Mouse (Mus musculus) hindbrain, embryonic 11.5 days (tissue): ENCODE results near the gene Fpgs. TPM values are rescaled to one million over a fixed set of nuclear protein-coding genes. Genes with fewer than 3 reads are reported as not detected.
A peak's percentile ranks its signal among the peaks of the same experiment; 100 is the strongest.

Experiments
- ATAC-seq: fragments of 200-750 bp; cut with Nextera tagmentation; 2 replicates; pipeline ENCODE4 v1.8.0; 2017; ENCODE audit warnings: mild to moderate bottlenecking, moderate TSS enrichment, moderate library complexity; ENCODE audit not compliant: low FRiP score
- DNase-seq: peaks from one replicate; pipeline ENCODE4 v3.0.0-alpha.2; 2015; ENCODE audit warnings: low spot score
- H3K27ac ChIP-seq: fragments of 300-500 bp; sonication (generic); 2 replicates; pipeline ENCODE4 v1.5.1; 2014; ENCODE audit warnings: mild to moderate bottlenecking, low read depth, low read length
- H3K27me3 ChIP-seq: fragments of 300-500 bp; sonication (generic); 2 replicates; pipeline ENCODE4 v1.6.1; 2014; ENCODE audit warnings: mild to moderate bottlenecking, low read length, moderate library complexity, mixed read lengths; ENCODE audit not compliant: control insufficient read depth, insufficient read depth
- H3K36me3 ChIP-seq: fragments of 300-500 bp; sonication (generic); 2 replicates; pipeline ENCODE4 v1.6.1; 2014; ENCODE audit warnings: mild to moderate bottlenecking, low read length, moderate library complexity, mixed read lengths; ENCODE audit not compliant: control insufficient read depth, insufficient read depth
- H3K4me1 ChIP-seq: fragments of 300-500 bp; sonication (generic); replicated peaks from 2 replicates; pipeline ENCODE4 v1.6.1; 2014; ENCODE audit warnings: low read length, mixed read lengths; ENCODE audit not compliant: control insufficient read depth, insufficient read depth
- H3K4me2 ChIP-seq: fragments of 300-500 bp; sonication (generic); replicated peaks from 2 replicates; pipeline ENCODE4 v1.6.1; 2014; ENCODE audit warnings: mild to moderate bottlenecking, low read depth, low read length
- H3K4me3 ChIP-seq: fragments of 300-500 bp; sonication (generic); 2 replicates; pipeline ENCODE4 v1.5.1; 2014; ENCODE audit warnings: low read depth, low read length
- H3K9ac ChIP-seq: fragments of 300-500 bp; sonication (generic); 2 replicates; pipeline ENCODE4 v1.6.1; 2014; ENCODE audit warnings: low read depth, low read length
- H3K9me3 ChIP-seq: fragments of 300-500 bp; sonication (generic); 2 replicates; pipeline ENCODE4 v1.6.1; 2016; ENCODE audit warnings: low read length; ENCODE audit not compliant: control insufficient read depth
- WGBS: fragments of 180-500 bp; shearing (Covaris S2); extraction: QIAGEN DNeasy Blood & Tissue Kit; methylation state at CpG from one replicate; pipeline ENCODE4 v1.1.7; 2014; 5-methylcytosine and 5-hydroxymethylcytosine counted together
- polyA plus RNA-seq: library from polyadenylated mRNA; unstranded; fragments of >200 nt; fragmentation: Nextera tagmentation; extraction: Ambion mirVana; gene quantifications from 2 replicates; pipeline ENCODE4 v1.2.1, GENCODE M21; 2014

Gene Fpgs
- polyA plus RNA-seq, 1 experiment from 2014 or later: 11.2 TPM

- DNase-seq: no peak
- WGBS: 84% methylated on average over 6 of the region's 6 CpGs
- H3K4me1 ChIP-seq: no peaks in the 10 kb centered on the region
- H3K27ac ChIP-seq: no peak overlapping the region
- no peak overlapping the region for H3K4me3 ChIP-seq
- H3K36me3 ChIP-seq: no peaks in the 10 kb centered on the region
- H3K4me2 ChIP-seq: no peak overlapping the region
- no peak for ATAC-seq
- H3K9ac ChIP-seq: no peak overlapping the region
- H3K9me3 ChIP-seq: no peaks in the 10 kb centered on the region
- H3K27me3 ChIP-seq: no peaks in the 10 kb centered on the region
Observed at GRCm38 (mm10) chr2:32699680-32700079, 4.3 kb downstream of the Fpgs start.

- Histone ChIP-seq H3K36me3 (no peaks in the 10 kb centered on the region), H3K4me1 (peaks cover 2% of the 10 kb centered on the region; the same call in 1 of the 2 replicates), H3K4me2 (peak overlapping the region; percentile 88; the same call in 1 of the 2 replicates), H3K9ac (0 out of 2 replicates have a peak overlapping the region, but pooled peaks have one; percentile 28), H3K27ac (no peak overlapping the region), H3K27me3 (no peaks in the 10 kb centered on the region), H3K4me3 (peak overlapping the region; percentile 68; the same call in 1 of the 2 replicates), H3K9me3 (no peaks in the 10 kb centered on the region)
- DNase-seq (no peak), ATAC-seq (no peak)
- WGBS: 91% methylated on average over 12 of the region's 12 CpGs
Observed at GRCm38 (mm10) chr2:32694691-32695090, 9.3 kb downstream of the Fpgs start.

- peaks cover 2% of the 10 kb centered on the region; the same call in 1 of the 2 replicates for H3K4me1 ChIP-seq
- H3K36me3 ChIP-seq: no peaks in the 10 kb centered on the region
- H3K27me3 ChIP-seq: no peaks in the 10 kb centered on the region
- peak overlapping the region; percentile 56 for H3K27ac ChIP-seq
- DNase-seq: peak; percentile 98
- under 1% methylated on average over 51 of the region's 51 CpGs for WGBS
- H3K4me3 ChIP-seq: peak overlapping the region; percentile 68
- peak overlapping the region; percentile 80 for H3K9ac ChIP-seq
- H3K4me2 ChIP-seq: peak overlapping the region; percentile 88
- H3K9me3 ChIP-seq: no peaks in the 10 kb centered on the region
- peak; percentile 98 for ATAC-seq
Observed at GRCm38 (mm10) chr2:32693823-32694411, 10.0 kb downstream of the Fpgs start.

DNA sequence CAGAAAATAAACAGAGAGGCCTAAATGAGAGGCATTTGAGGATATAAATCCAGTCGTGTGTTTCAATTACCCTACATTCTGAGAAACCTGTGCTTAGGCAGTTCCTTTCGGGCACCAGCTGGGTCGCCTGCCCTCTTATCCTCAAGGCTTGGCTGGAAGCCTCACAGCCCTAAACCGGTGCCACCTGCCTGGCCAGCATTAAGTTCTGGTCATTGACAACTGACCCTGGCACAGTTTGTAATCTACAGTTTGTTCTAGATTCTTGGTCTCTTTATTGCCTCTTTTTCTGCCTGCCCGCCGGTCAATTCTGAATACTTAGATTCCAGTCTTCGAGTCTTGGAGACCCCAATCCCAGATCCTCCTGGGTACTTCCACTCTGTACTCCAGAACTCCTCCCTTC, 10.7 kb downstream of the Fpgs start:
- H3K4me1 ChIP-seq: peaks cover 2% of the 10 kb centered on the region; the same call in 1 of the 2 replicates
- ATAC-seq: no peak
- WGBS: 30% methylated on average over 7 of the region's 7 CpGs
- peak overlapping the region; percentile 80 for H3K9ac ChIP-seq
- no peak for DNase-seq
- no peaks in the 10 kb centered on the region for H3K36me3 ChIP-seq
- H3K9me3 ChIP-seq: no peaks in the 10 kb centered on the region
- H3K4me2 ChIP-seq: peak overlapping the region; percentile 88
- peak overlapping the region; percentile 68 for H3K4me3 ChIP-seq
- no peaks in the 10 kb centered on the region for H3K27me3 ChIP-seq
- peak overlapping the region; percentile 56; the same call in 1 of the 2 replicates for H3K27ac ChIP-seq

- H3K9ac ChIP-seq: no peak overlapping the region
- H3K27ac ChIP-seq: no peak overlapping the region
- no peaks in the 10 kb centered on the region for H3K27me3 ChIP-seq
- ATAC-seq (no peak), DNase-seq (no peak)
- 95% methylated on average over 14 of the region's 14 CpGs for WGBS
- H3K4me1 ChIP-seq: peaks cover 2% of the 10 kb centered on the region; the same call in 1 of the 2 replicates
- no peaks in the 10 kb centered on the region for H3K9me3 ChIP-seq
- no peak overlapping the region for H3K4me3 ChIP-seq
- no peak overlapping the region for H3K4me2 ChIP-seq
- H3K36me3 ChIP-seq: no peaks in the 10 kb centered on the region
Observed at GRCm38 (mm10) chr2:32692496-32692895, 11.4 kb downstream of the Fpgs start.

GRCm38 (mm10) chr2:32691041-32691440, 12.9 kb downstream of the Fpgs start:
- H3K4me3 ChIP-seq: no peak overlapping the region
- no peaks in the 10 kb centered on the region for H3K36me3 ChIP-seq
- no peaks in the 10 kb centered on the region for H3K27me3 ChIP-seq
- DNase-seq (no peak), ATAC-seq (no peak)
- H3K9ac ChIP-seq: no peak overlapping the region
- peaks cover 2% of the 10 kb centered on the region; the same call in 1 of the 2 replicates for H3K4me1 ChIP-seq
- no peak overlapping the region for H3K4me2 ChIP-seq
- H3K9me3 ChIP-seq: no peaks in the 10 kb centered on the region
- no peak overlapping the region for H3K27ac ChIP-seq
- 83% methylated on average over 11 of the region's 11 CpGs for WGBS

DNA sequence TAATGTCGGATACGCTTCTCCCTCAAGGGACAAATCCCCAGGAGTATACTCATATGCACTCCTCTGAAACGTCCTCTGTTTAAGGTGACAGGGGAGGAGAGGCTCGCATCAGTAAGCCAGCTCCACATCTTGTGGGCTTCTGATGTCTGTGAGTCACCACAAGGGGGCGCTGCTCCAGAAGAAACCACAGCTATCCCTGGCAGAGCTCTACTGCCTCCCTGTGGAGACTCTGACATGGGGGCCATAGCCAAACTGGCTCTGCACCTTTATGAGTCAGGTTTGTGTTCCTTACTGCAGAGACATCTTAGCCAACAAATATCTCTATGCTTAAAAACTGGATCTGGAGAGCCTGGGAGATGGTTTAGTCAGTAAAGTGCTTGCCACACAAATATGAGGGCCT, 14.5 kb downstream of the Fpgs start:
- no peak overlapping the region for H3K4me2 ChIP-seq
- H3K27ac ChIP-seq: no peak overlapping the region
- H3K4me1 ChIP-seq: peaks cover 2% of the 10 kb centered on the region; the same call in 1 of the 2 replicates
- DNase-seq: peak; percentile 92
- no peaks in the 10 kb centered on the region for H3K9me3 ChIP-seq
- WGBS: 22% methylated on average over 5 of the region's 5 CpGs
- H3K9ac ChIP-seq: no peak overlapping the region
- no peaks in the 10 kb centered on the region for H3K27me3 ChIP-seq
- no peak overlapping the region for H3K4me3 ChIP-seq
- no peak for ATAC-seq
- no peaks in the 10 kb centered on the region for H3K36me3 ChIP-seq

GRCm38 (mm10) chr2:32687562-32687961, 16.4 kb downstream of the Fpgs start:
- Histone ChIP-seq H3K27me3 (no peaks in the 10 kb centered on the region), H3K9ac (no peak overlapping the region), H3K4me3 (no peak overlapping the region), H3K9me3 (no peaks in the 10 kb centered on the region), H3K4me1 (peaks cover 2% of the 10 kb centered on the region; the same call in 1 of the 2 replicates), H3K4me2 (no peak overlapping the region), H3K36me3 (no peaks in the 10 kb centered on the region), H3K27ac (no peak overlapping the region)
- DNase-seq (no peak), ATAC-seq (no peak)
- 92% methylated on average over 8 of the region's 8 CpGs for WGBS

DNA sequence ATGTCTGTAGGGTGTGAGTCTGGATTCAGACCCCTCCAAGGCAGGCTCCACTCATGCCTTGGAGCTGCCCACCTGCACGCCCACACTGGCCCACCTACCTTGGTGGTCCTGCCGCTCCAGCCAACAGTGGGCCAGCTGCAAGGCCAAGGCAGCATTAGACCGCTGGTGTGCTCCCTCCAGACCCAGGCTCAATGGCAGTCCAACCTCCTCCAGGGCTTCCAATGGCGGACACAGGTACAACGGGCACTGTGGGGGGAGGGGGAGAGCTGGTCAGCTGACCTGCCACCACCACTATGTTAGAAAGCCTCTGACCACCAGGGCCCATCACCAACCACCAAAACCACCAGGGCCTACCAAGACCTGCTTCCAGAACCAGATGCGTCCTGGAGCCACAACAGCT, 17.3 kb downstream of the Fpgs start:
- DNase-seq: no peak
- H3K36me3 ChIP-seq: no peaks in the 10 kb centered on the region

More for the DNA sequence above, 17.3 kb downstream of the Fpgs start:
- no peak overlapping the region for H3K4me2 ChIP-seq
- H3K4me3 ChIP-seq: no peak overlapping the region
- H3K27ac ChIP-seq: no peak overlapping the region
- no peak overlapping the region for H3K9ac ChIP-seq
- H3K27me3 ChIP-seq: no peaks in the 10 kb centered on the region
- no peak for ATAC-seq
- H3K9me3 ChIP-seq: no peaks in the 10 kb centered on the region
- WGBS: 95% methylated on average over 6 of the region's 6 CpGs
- H3K4me1 ChIP-seq: peaks cover 2% of the 10 kb centered on the region; the same call in 1 of the 2 replicates
